Mouse (Mus musculus): Measurements from ENCODE around the gene Zfp273. TPM values are rescaled to one million over a fixed set of nuclear protein-coding genes. Genes with fewer than 3 reads are reported as not detected.
"Not testable (repeated sequence)": the region's sequence is repeated elsewhere in the genome, so short reads cannot be mapped to it uniquely, and the experiment has no call there.

Zfp273 gene
- polyA plus RNA-seq, 1 experiment from 2014 or later: 2.8 TPM

- Histone ChIP-seq H3K4me2 (replicated peaks; ENCODE audit: low read depth) (no peak overlapping the region), H3K9ac (ENCODE audit: low read depth, low read length) (no peak overlapping the region), H3K36me3 (ENCODE audit: control insufficient read depth, insufficient read depth) (no peaks in the 10 kb centered on the region), H3K4me1 (replicated peaks; ENCODE audit: control insufficient read depth, insufficient read depth, low read length) (no peaks in the 10 kb centered on the region), H3K27me3 (replicated peaks; ENCODE audit: control insufficient read depth, insufficient read depth, low read length) (no peaks in the 10 kb centered on the region), H3K4me3 (ENCODE audit: low read depth, low read length) (no peak overlapping the region), H3K9me3 (ENCODE audit: control insufficient read depth) (no peaks in the 10 kb centered on the region), H3K27ac (ENCODE audit: low read depth, low read length) (no peak overlapping the region)
- ATAC-seq: no peak
- TF ChIP-seq CTCF (IDR thresholded peaks at IDR 0.05; ENCODE audit: low read depth): no peak
- WGBS: 35% methylated on average over 1 of the region's 1 CpGs
Measured at GRCm38 (mm10) chr13:67811651-67812210, 1.8 kb upstream of the Zfp273 start.

GRCm38 (mm10) chr13:67812961-67813709 lies 405 bp upstream of the Zfp273 start:
- Histone ChIP-seq H3K4me3 (ENCODE audit: low read depth, low read length) (peak overlapping the region; percentile 91), H3K36me3 (ENCODE audit: control insufficient read depth, insufficient read depth) (no peaks in the 10 kb centered on the region), H3K27ac (ENCODE audit: low read depth, low read length) (no peak overlapping the region), H3K4me1 (replicated peaks; ENCODE audit: control insufficient read depth, insufficient read depth, low read length) (no peaks in the 10 kb centered on the region), H3K27me3 (replicated peaks; ENCODE audit: control insufficient read depth, insufficient read depth, low read length) (no peaks in the 10 kb centered on the region), H3K9me3 (ENCODE audit: control insufficient read depth) (no peaks in the 10 kb centered on the region), H3K4me2 (replicated peaks; ENCODE audit: low read depth) (peak overlapping the region; percentile 79), H3K9ac (ENCODE audit: low read depth, low read length) (no peak overlapping the region)
- ATAC-seq: 0 out of 2 replicates have a peak, but pooled peaks have one; percentile 5
- TF ChIP-seq CTCF (IDR thresholded peaks at IDR 0.05; ENCODE audit: low read depth): no peak
- WGBS: 76% methylated on average over 8 of the region's 8 CpGs

GRCm38 (mm10) chr13:67818636-67819035 lies 5.1 kb downstream of the Zfp273 start:
- H3K36me3 ChIP-seq (ENCODE audit: control insufficient read depth, insufficient read depth): peaks cover 14% of the 10 kb centered on the region; the same call in 1 of the 2 replicates
- H3K4me2 ChIP-seq (replicated peaks; ENCODE audit: low read depth): no peak overlapping the region
- H3K27me3 ChIP-seq (replicated peaks; ENCODE audit: control insufficient read depth, insufficient read depth, low read length): no peaks in the 10 kb centered on the region
- no peaks in the 10 kb centered on the region; the same call in 1 of the 2 replicates for H3K9me3 ChIP-seq (ENCODE audit: control insufficient read depth)
- H3K9ac ChIP-seq (ENCODE audit: low read depth, low read length): no peak overlapping the region
- no peak for ATAC-seq
- 82% methylated on average over 1 of the region's 1 CpGs for WGBS
- no peaks in the 10 kb centered on the region for H3K4me1 ChIP-seq (replicated peaks; ENCODE audit: control insufficient read depth, insufficient read depth, low read length)
- no peak overlapping the region for H3K4me3 ChIP-seq (ENCODE audit: low read depth, low read length)
- H3K27ac ChIP-seq (ENCODE audit: low read depth, low read length): no peak overlapping the region
- TF ChIP-seq CTCF (IDR thresholded peaks at IDR 0.05; ENCODE audit: low read depth): no peak

DNA sequence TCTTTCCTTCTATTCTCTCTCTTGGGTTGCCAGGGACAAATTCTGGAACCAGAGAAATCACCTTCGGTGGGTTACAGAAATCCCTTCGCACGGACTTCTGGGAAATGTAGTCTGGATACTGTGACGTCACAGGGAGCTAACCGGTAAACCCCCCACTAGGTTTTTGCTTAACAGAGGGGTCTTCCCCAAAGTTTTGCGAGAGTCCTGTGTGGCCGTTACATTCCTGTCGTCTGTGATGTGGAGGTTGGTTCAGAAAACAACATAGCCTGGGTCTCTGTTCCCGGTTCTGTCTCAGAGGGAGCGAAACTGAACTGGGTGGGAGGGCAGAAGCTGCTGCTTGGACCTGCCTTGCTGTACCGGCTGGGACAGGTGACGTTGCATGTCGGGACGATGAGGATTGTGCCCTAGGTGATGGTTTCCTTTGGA lies 17.4 kb downstream of the Zfp273 start, which contains the start of gene Gm10037:
TSS of gene Gm10037 (plus strand) at position 196 of the 426 bp plus-strand sequence.
- Histone ChIP-seq H3K27ac (ENCODE audit: low read depth, low read length) (no peak within 1 kb of the TSS), H3K36me3 (ENCODE audit: control insufficient read depth, insufficient read depth) (peaks cover 7% of the 10 kb centered on the region), H3K4me2 (replicated peaks; ENCODE audit: low read depth) (peak within 1 kb of the TSS; percentile 71), H3K27me3 (replicated peaks; ENCODE audit: control insufficient read depth, insufficient read depth, low read length) (no peaks in the 10 kb centered on the region), H3K4me3 (ENCODE audit: low read depth, low read length) (peak within 1 kb of the TSS; percentile 56), H3K9me3 (ENCODE audit: control insufficient read depth) (peaks cover 8% of the 10 kb centered on the region; the same call in 1 of the 2 replicates), H3K4me1 (replicated peaks; ENCODE audit: control insufficient read depth, insufficient read depth, low read length) (no peaks in the 10 kb centered on the region), H3K9ac (ENCODE audit: low read depth, low read length) (peak within 1 kb of the TSS; percentile 23; the same call in 1 of the 2 replicates)
- peak; percentile 56 for ATAC-seq
- 3% methylated on average over 14 of the region's 14 CpGs for WGBS
- no peak for TF ChIP-seq CTCF (IDR thresholded peaks at IDR 0.05; ENCODE audit: low read depth)

DNA sequence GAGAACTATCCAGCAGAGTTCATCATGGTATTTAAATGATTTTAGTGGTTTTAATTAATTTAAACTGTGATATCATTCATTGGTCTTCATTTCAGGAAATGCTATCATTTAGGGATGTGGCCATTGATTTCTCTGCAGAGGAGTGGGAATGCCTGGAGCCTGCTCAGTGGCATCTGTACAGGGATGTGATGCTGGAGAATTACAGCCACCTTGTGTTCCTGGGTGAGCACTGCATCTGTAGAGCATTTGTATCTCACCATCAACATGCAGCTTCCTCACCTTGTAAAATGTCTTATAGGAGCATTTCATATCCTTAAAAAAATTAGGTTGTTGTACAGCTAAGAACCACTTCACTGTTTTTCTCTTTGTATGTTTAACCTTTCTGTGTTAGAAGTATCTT lies 19.6 kb downstream of the Zfp273 start:
- TF ChIP-seq CTCF (IDR thresholded peaks at IDR 0.05; ENCODE audit: low read depth): peak; percentile 58
- H3K27ac ChIP-seq (ENCODE audit: low read depth, low read length); ATAC-seq: not testable (repeated sequence)

GRCm38 (mm10) chr13:67843775-67844118 lies 30.2 kb downstream of the Zfp273 start:
- Histone ChIP-seq H3K36me3 (ENCODE audit: control insufficient read depth, insufficient read depth) (no peaks in the 10 kb centered on the region), H3K27ac (ENCODE audit: low read depth, low read length) (no peak overlapping the region), H3K9me3 (ENCODE audit: control insufficient read depth) (no peaks in the 10 kb centered on the region), H3K4me3 (ENCODE audit: low read depth, low read length) (peak overlapping the region; percentile 32; the same call in 1 of the 2 replicates), H3K27me3 (replicated peaks; ENCODE audit: control insufficient read depth, insufficient read depth, low read length) (no peaks in the 10 kb centered on the region), H3K4me2 (replicated peaks; ENCODE audit: low read depth) (peak overlapping the region; percentile 64), H3K4me1 (replicated peaks; ENCODE audit: control insufficient read depth, insufficient read depth, low read length) (no peaks in the 10 kb centered on the region), H3K9ac (ENCODE audit: low read depth, low read length) (0 out of 2 replicates have a peak overlapping the region, but pooled peaks have one; percentile 34)
- TF ChIP-seq CTCF (IDR thresholded peaks at IDR 0.05; ENCODE audit: low read depth): no peak
- ATAC-seq: no peak
- 37% methylated on average over 6 of the region's 6 CpGs for WGBS

More for the DNA sequence above, 19.6 kb downstream of the Zfp273 start:
- H3K4me1 ChIP-seq (replicated peaks; ENCODE audit: control insufficient read depth, insufficient read depth, low read length); H3K9me3 ChIP-seq (ENCODE audit: control insufficient read depth); H3K27me3 ChIP-seq (replicated peaks; ENCODE audit: control insufficient read depth, insufficient read depth, low read length); H3K36me3 ChIP-seq (ENCODE audit: control insufficient read depth, insufficient read depth); H3K4me2 ChIP-seq (replicated peaks; ENCODE audit: low read depth); H3K9ac ChIP-seq (ENCODE audit: low read depth, low read length); H3K4me3 ChIP-seq (ENCODE audit: low read depth, low read length): not testable (repeated sequence)
